Mouse (Mus musculus) adrenal gland, postnatal 14 days (tissue): ENCODE measurements around the gene Il17a. TPM values are rescaled to one million over a fixed set of nuclear protein-coding genes. Genes with fewer than 3 reads are reported as not detected.
A peak's percentile ranks its signal among the peaks of the same experiment; 100 is the strongest.
"Not testable (repeated sequence)": the region's sequence is repeated elsewhere in the genome, so short reads cannot be mapped to it uniquely, and the experiment has no call there.

Experiments used
- DNase-seq: peaks from one replicate; pipeline ENCODE4 v3.0.0; 2021; ENCODE audit warnings: mixed read lengths
- long read RNA-seq, 2 experiments: library from polyadenylated mRNA; stranded (forward); transcript quantifications; one replicate each; pipeline ENCODE4 v2.0.0; 2021
- total RNA-seq: library from RNA; stranded (reverse); gene quantifications from 2 replicates; pipeline ENCODE4 v1.2.3, GENCODE M21; 2021

The Il17a gene
- total RNA-seq, result not detected in 2 replicates
- long read RNA-seq, experiment 1, result 0 reads
- long read RNA-seq, experiment 2, result 0 reads

DNA sequence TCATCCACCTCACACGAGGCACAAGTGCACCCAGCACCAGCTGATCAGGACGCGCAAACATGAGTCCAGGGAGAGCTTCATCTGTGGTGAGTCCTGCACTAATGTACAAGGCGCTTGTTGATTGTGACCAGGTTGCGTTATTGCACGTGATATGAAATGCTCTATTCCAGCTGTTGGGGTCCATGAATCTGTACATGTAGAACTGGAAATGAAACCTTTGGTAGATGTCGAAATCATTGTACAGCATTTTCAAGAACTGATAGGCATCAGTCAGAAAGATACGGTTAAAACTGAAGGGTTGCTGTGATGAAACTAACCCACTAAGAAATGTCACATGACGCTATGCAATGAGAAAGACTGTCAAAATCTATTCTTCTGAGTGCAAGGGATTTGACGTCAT, at the start of gene Il17a:
Gene Il17a (plus strand): TSS at position 3 of the 400 bp plus-strand sequence.
- no peak for DNase-seq

DNA sequence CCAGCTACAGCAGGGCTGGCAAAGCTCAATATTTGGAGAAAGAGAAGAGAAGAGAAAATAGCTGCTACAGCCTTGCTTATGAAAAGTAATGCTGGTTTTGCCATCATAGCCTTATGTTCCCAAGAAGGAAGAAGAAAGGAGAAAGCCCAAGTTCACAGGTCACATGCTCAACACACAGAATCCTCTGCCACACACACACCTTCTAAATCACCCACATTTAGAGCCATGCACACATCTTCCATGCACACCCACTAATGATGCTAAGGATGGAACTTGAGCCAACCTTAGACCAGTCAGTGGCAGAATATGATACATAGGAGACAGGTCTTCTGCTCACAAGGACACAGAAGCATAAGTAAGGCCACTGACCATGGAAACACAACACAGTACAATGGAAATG, 47.9 kb upstream of the Il17a start:
- DNase-seq, result no peak

DNA sequence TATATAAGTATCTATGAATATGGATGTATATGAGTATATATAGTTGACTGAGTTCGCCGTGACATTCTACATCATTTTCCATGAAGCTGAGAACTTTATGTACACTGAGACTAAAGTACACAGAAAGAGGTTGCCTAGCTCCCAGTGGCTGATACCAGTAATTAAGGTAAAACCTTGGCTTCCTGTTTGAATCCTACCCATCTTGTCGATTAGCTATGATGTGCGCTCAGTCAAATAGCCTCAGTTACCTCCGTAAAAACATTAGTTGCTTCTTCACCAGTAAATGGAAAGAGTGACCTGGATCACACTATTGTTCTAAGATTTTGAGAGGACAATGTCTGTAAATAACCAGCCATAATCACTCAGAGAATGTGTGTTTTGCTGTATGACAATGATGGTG, 47.3 kb upstream of the Il17a start:
- DNase-seq, result no peak

DNA sequence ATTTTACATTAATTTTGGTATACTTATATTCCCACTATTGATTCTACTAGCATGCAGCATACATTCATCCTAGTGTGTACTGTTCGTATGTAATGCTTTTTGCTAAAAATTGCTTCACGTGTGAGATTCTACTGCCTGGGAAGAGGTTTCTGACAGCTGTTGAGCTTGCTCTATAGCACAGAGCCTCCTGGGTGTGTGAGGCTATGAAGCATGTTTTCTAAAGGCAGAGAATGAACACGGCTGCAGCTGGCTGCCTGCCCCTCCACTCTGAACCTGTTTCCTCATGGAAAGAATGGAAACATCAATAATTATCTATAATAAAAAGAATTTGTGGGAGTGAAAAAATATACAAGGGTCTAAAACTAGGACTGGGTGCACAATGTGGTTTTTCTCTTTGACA, 46.9 kb upstream of the Il17a start:
- DNase-seq, result no peak

DNA sequence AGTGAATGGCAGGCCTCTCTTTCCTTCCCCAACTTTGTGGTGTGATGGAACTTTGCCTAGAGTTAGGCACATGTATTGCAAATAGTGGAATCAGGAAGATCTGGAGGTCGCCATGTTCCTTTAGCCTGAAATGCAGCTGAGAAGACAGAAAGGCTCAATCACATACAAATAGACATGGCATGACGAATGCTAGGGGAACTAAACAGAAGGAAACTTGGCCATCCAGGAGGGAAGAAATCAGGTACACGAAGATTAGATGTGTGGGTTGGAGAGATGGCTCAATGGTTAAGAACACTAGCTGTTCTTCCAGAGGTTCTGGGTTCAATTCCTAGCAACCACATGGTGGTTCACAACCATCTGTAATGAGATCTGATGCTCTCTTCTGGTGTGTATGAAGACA, 46.3 kb upstream of the Il17a start:
- DNase-seq, result no peak

DNA sequence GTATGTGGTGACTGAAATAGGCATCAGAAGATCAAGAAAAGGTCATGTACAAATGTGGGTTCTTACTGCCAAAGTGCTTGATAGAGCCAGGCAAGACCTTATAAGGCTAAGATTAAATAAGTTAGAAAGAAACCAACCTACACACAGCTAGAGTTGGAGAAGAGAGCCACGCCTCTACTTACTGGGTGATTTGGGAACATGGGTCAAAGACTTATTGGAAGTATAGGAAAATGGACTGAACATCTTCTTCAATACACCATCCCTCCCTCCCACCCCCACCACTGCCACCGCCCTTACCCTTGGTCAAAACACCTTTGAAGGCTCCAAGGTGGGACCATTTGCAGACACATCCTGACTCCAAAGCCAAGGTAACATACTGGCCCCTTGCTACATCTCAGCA, 45.3 kb upstream of the Il17a start:
- no peak for DNase-seq

DNA sequence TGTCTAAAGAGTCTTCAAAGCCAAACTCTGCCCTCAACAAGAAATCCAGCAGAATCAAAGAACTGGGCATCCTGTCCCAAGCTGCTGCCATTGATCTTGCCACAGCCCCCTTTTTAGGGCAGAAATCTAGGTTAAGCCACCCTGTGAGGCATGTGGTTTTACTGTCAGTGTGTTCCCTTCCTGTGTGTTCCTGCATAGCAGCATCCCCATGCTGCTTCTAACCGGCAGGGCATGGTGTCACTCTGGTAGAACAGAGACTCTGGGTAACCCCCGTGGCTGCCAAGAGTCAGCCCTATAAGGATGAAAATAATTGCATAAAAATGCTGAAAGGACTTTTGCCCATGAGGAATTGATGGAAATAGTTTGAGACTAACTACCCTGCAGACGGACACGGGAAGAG, 44.8 kb upstream of the Il17a start:
- no peak for DNase-seq

DNA sequence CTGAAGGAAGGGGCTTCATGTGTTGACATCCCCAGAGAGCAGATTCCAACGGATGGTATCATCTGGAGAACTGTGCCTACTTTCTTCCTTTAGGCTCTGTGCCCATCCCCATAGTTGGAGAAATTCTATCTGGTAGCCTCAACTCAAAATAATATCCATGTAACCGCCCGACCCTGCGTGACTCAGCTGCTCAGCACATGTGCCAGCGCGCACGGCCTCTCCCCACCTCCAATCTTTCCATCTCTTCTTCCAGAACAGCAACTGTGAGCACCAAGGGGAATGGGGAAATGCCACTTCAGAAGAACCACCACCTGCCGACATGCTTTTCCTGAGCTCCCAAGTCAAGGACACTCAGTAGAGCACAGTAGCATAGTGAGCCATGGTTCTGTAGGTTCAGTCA, 39.4 kb upstream of the Il17a start:
- no peak for DNase-seq

DNA sequence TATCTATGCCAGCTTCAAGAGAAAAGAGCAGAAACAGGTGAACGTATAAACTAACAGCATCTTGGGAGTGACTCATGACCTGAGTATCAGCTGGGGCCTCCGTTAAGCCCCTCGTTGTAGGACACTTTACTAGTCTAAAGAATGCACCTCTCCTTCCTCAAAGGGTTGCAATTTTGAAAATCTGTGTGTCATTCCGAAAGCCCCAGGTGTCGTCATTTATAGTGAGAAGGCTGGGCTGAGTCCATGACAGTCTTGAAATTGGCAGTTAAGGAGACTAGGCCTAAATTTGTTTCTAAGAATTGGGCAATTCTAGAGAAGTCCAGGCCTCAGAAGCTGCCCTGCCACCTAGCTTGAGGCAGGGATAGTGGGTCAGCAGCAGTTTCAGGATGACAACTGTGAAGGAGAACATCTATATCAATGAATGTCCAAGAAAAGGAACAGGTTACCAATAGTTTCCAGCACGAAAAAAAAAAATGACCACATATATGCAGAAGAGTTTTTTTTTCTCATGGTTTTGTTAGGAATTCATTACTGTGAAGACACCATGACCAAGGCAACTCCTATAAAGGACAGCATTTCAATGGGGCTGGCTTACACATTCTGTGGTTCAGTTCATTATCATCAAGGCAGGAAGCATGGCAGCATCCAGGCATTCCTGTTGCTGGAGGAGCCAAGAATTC, 36.9 kb upstream of the Il17a start:
- DNase-seq, result no peak

DNA sequence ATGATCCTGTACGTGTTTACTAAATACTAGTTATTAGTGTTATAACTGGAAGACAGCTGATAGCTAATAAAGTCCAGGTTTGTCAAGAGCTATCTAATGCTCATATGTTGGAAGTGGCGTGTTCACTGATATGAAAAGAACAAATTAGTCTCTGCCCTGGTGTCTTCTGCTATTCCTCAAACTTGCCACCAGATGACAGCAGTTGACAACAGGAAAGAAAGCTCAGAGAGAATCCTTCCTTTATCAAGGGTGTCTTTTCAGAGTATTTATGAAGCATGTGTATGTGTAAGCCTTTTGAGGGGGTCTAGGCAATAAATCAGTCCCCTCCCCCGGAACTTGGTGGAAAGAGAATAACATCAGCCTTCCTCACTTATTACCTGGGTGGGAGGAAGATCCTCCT, 30.7 kb upstream of the Il17a start:
- DNase-seq, result no peak

DNA sequence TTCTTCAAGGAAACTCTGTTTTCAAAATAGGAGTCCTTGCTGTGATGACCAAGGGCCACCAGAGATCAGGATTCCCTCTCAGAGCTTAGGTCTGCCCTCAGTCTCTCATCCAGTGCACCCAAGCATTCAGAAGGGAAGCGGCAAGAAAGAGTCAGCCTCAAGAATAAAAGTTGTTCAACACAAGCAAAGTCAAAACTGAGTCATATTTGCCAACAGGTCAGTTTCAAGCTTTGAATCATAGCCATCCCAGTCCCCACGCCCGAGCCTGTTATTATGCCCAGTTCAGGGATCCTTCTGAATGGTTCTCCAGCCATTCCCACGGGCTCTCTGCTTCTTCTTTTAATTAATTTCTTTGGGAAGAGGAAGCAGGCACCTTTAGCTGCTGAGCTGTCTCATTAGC, 5.9 kb downstream of the Il17a start:
- no peak for DNase-seq

DNA sequence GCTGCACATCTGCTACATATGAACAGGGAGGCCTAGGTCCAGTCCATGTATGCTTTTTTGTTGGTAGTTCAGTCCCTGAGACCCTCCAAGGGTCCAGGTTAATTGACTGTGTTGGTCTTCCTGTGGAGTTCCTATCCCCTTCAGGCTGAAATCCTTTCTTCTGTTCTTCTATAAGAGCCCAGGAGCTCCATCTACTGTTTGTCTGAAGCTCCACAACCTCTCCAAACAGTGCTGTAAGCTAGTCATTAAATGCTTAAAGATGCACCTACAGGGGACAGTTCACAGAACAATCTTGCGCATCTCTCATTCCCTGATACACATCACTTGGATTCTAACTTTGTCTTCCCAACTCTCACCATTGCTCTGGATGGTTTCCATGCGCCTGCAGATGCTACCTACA, 7.8 kb downstream of the Il17a start:
- DNase-seq, result no peak

DNA sequence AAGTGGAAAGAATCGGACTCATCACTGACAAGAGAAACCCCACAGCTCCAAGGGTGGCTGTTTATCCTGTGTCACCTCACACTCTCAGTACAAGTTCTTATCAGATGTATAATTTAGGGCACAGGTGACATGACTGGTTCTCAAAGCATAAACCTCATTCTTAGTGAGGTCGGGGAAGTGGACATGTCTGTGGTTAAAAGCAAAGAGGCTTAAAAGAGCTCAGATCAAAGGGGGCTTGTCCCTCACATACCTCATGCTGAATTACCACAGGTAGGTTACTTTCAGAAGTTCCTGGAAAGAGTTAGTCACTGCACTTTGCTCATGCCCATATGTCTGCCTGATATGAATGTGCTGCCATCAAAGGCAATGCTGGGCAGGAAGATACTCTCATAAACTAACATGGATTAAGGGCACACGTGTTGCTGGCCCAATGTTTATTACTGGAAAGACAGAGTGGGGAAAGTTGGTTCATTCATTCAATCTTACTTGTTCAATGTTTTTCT, 9.8 kb downstream of the Il17a start:
- no peak for DNase-seq

DNA sequence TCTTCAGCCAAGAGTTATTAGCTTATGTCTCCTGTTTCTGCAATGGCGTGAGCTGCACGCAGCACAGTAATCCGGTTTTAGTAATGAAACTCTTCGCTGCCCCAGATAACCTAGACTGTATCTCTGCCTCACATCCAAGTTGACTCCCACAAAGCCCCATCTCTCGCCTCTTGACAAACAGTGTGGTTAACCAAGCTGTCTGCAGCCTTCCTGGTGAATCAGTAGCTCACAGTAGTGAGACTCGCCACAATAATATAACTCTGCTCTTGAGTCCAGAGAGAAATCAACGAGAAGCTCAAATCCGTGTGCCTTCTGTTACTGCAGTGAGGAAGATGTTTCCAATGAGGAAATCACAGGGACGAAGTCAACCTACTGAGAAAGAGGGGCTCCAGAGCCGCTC, 23.7 kb downstream of the Il17a start:
- no peak for DNase-seq

DNA sequence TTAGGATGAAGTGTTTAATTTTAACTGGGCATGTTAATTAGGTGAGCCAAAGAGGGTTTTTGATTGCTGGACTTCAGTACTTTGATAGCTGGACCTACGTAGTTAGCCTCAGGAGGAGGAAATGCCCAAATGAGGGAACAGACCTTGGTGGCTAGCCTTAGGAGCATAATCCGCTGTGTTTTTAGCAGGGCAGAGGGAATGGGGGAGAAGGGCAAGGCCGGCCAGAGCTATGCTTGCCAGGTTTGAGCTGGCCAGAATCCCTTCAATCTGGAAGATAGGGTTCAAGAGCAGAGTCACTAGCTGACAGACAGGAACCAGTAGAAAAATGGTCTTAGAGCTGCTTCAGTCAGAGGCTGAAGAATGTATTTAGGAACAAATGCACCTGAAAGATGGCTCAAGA, 26.9 kb downstream of the Il17a start:
- DNase-seq, result peak; percentile 27

DNA sequence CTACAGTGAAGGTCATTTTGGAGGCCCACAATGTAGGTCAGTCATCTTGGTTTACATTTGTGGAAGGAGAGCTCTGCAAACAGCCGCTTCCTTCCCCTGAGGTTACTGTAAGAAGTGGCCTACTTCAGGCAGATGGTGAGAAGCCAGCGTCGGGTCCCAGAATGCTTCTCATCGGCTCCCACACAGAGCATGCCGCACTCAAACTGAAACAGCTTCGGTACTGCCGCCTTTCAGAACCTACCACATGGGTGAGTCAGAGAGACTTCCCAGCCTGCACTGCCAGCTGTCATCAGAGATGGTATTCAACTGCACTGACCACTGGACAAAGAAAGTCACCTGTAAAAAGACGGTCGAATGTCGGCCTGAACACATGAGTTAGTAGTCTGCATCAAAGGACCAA, 29.1 kb downstream of the Il17a start:
- peak; percentile 9 for DNase-seq

DNA sequence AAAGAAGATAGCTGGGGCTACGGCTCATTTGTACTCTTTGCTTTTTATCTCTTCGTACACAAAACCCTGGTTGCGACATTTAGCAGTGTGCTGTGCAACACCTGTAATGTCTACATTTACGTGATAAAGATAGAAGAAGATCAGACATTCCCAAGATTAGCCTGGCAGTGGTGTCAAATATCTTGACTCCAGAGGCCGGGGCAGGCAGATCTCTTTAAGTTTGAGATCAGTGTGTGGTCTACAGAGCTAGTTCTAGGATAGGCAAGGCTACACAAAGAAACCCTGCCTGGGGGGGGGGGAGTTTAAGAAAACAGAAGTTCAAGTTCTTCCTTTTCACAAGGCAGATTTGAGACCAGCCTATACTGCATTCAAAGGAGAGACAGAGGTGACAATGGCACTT, 29.6 kb downstream of the Il17a start:
- DNase-seq, result no peak

DNA sequence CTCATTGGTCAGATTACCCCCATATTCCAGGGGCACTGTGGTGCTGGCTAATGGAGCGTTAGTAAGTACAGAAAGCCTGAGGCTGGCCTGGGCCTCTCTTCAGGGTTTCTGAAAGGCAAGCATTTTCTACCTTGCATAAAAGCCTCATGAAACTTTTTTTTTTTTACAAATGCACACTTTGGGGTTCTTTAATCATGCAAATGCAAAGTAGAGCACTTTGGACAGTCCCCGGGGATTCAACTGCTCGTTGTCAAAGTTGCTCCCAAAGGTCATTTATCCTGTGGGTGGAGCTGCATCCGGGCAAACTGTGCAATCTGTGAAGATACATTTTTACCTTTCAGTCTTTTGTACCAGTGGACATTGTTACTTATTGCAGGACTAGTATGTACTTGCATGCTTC, 30.7 kb downstream of the Il17a start:
- no peak for DNase-seq

DNA sequence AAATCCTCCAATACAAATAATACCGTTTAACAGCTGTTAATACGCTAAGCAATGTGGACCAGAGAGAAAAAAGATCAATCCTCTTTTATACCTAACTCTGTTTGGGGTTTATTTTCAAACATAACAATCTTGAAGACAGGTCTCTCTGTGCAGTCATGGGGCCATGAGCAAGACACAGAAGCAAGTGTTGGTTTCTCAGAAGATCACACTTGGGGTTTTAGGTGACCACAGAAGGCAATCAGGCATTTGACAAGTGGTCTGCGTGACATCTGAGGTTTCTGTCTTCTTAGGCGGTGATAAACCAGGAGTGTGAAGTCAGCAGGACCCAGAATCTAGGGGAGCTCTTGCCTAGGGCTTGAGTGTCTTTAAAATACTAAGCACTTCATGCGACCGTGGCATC, 35.8 kb downstream of the Il17a start:
- DNase-seq, result no peak

DNA sequence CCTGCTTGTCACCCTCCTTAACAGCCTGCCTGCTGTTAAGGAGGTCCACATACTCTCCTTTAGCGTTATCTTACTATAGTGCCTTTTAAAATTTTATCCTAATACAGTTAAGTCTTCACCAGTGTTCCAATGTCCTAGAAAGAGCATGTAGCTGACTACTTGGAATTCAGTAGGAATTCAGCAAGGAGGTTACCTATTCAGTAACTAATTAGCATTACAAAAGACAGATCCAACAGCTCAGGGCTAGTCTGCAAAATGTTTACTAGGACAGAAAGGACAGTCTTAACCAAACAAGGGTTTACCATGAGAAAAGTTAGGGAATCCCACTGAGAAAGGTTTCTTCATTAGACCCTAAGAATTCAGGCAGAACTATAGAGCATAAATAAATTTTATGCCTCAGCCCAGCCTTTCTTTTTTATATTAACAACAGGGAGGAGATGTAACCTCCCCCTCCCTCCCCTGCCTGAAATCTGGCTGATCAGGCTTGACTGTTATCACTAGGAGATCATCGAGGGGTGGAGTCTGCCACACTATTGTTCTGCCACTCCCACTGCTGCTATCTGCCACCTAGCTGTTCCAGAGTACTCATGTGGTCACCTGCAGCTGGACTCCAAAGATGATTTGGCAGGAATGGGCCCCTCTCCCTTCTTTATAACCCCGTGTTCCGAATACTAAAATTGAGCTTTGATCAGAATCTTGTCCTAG, 43.5 kb downstream of the Il17a start:
- DNase-seq, result not testable (repeated sequence)

DNA sequence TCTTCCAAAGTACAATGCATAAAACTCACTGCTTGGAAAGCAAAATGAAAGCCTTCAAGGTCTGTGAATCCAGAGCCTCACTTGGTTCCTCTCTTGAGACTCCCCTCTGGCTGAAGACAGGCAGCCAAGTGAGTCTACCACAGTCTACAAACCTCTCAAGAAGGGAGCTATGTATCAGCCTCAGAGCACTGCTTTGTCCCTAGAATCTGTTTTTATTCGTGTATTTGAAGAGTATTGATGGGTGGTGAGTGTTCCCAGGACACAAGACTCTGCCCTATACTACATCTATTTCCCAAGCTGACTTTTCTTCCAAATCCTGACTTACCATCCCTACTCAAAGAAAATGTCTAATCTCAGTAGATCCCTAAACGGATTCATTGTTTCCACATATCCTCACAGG, 47.7 kb downstream of the Il17a start:
- DNase-seq, result no peak
